Mouse (Mus musculus): ENCODE results near the gene Rmdn3. TPM values are rescaled to one million over a fixed set of nuclear protein-coding genes. Genes with fewer than 3 reads are reported as not detected.

The Rmdn3 gene
- total and polyA plus RNA-seq, 3 experiments, result 41.8 to 59.1 (median 49.9) TPM

DNA sequence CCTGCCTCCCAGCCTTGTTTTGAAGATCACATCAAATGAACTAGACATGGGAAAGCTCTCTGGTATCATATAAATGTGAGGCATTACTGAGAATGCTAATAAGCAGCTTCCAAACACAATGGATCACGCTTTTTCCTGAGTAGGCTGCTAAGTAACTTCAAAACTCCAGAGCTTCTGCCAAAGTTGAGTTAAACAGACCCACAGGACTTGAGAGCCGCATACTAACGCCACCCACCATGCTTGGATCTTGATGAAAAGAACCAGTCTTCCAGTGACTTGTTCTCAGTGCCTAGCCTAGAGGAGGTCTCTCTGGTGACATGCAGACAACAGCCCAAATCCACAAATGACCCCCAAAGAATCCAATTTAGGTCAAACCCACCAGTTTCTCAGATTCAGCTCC, 42.1 kb upstream of the Rmdn3 start:
- TF ChIP-seq MYC (IDR thresholded peaks at IDR 0.05; ENCODE audit: low read depth, low read length) (no peak), TCF12 (IDR thresholded peaks at IDR 0.05; ENCODE audit: low read depth, low read length) (no peak), EP300 (IDR thresholded peaks at IDR 0.05; ENCODE audit: low read length) (no peak), HCFC1 (IDR thresholded peaks at IDR 0.05; ENCODE audit: low read depth, low read length) (no peak), ZNF384 (IDR thresholded peaks at IDR 0.05; ENCODE audit: low read depth, low read length) (no peak), MAZ (IDR thresholded peaks at IDR 0.05; ENCODE audit: low read depth, low read length) (no peak), IRF4 (IDR thresholded peaks at IDR 0.05; ENCODE audit: low read depth, low read length) (no peak), MEF2A (IDR thresholded peaks at IDR 0.05; ENCODE audit: borderline replicate concordance, low read depth, low read length) (no peak), BHLHE40 (IDR thresholded peaks at IDR 0.05; ENCODE audit: low read depth, low read length) (no peak), USF1 (IDR thresholded peaks at IDR 0.05; ENCODE audit: low read depth, low read length) (no peak), ZMIZ1 (IDR thresholded peaks at IDR 0.05; ENCODE audit: low read depth, low read length) (no peak), TBP (conservative IDR thresholded peaks at IDR 0.05; ENCODE audit: low read depth, low read length) (no peak), MXI1 (IDR thresholded peaks at IDR 0.05; ENCODE audit: low read depth, low read length) (no peak), NRF1 (IDR thresholded peaks at IDR 0.05; ENCODE audit: low read depth, low read length) (no peak), ELF1 (IDR thresholded peaks at IDR 0.05; ENCODE audit: low read depth, low read length) (no peak), NELFE (IDR thresholded peaks at IDR 0.05; ENCODE audit: low read depth, low read length) (no peak), SMC3 (IDR thresholded peaks at IDR 0.05; ENCODE audit: low read depth, low read length) (no peak)
- dilution Hi-C loops (cut with MboI; ENCODE audit: extremely low pct_ligation_motif_present, extremely low pct_unique_long_range_greater_than_20kb, low sequenced_read_pairs), result no loop called here
- no peak overlapping the region for H3K27ac ChIP-seq (ENCODE audit: insufficient read depth, low read depth)

DNA sequence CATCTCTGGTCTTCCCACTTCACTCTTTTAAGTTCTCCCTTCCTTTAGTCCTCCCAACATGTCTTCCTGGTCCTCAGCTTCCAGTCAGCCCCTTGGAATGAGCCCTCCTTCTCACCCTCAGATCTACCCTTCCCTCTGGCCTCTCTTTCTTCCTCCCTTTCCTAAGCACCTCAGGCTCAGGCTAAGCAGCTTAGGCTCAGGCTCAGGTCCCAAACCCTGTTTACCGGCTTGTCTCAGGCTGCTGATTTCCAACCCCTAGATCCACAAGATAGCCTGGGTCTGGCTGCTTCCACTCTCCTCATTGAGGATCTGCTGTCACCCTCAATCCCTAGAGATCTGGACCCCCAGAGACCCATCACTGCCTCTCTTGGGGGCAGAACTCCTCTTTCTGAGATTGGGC, 41.2 kb upstream of the Rmdn3 start:
- DNase-seq (ENCODE audit: extremely low read depth), result no peak
- no peaks in the 10 kb centered on the region for H3K9me3 ChIP-seq (replicated peaks; ENCODE audit: low read length)

More for the DNA sequence above, 42.1 kb upstream of the Rmdn3 start:
- Histone ChIP-seq H3K4me3 (replicated peaks in 1 of 3; ENCODE audit: low read depth in 2 of 3, low read length in 2 of 3, poor library complexity in 1 of 3) (no peak overlapping the region), H3K79me2 (replicated peaks; ENCODE audit: control insufficient read depth, extremely low read depth, insufficient read depth, poor library complexity, severe bottlenecking) (no peaks in the 10 kb centered on the region; the same call in 1 of the 2 replicates), H3K4me1 (ENCODE audit: control insufficient read depth in 1 of 2, insufficient read depth in 2 of 2) (peaks cover 2 to 24% of the 10 kb centered on the region in 2 experiments), H3K9me3 (replicated peaks; ENCODE audit: low read length) (no peaks in the 10 kb centered on the region), H3K36me3 (replicated peaks in 1 of 2; ENCODE audit: control insufficient read depth in 1 of 2, insufficient read depth in 1 of 2, low read length in 1 of 2) (no peaks in the 10 kb centered on the region), H3K27me3 (replicated peaks) (no peaks in the 10 kb centered on the region), H3K4me2 (ENCODE audit: insufficient read depth, low read depth, poor library complexity, severe bottlenecking) (no peak overlapping the region), H3K9ac (ENCODE audit: insufficient read depth, low read depth) (no peak overlapping the region)
- no peak for DNase-seq (ENCODE audit: extremely low read depth)
- in situ Hi-C loops (cut with MboI; ENCODE audit: low pct_ligation_motif_present, low pct_unique_long_range_greater_than_20kb, low sequenced_read_pairs), result loop anchor here (10.0 to 25.0 kb wide), 3 partner anchors 54 to 437 kb away; partner anchors contain the start of genes Ccdc9b and Phgr1

More for the DNA sequence above, 41.2 kb upstream of the Rmdn3 start:
- TF ChIP-seq MXI1 (IDR thresholded peaks at IDR 0.05; ENCODE audit: low read depth, low read length) (no peak), KAT2A (IDR thresholded peaks at IDR 0.05; ENCODE audit: insufficient replicate concordance, low read length) (no peak), CHD2 (IDR thresholded peaks at IDR 0.05; ENCODE audit: low read length) (no peak)
- no peak overlapping the region for H3K4me3 ChIP-seq (replicated peaks in 1 of 3; ENCODE audit: low read depth in 2 of 3, low read length in 2 of 3, poor library complexity in 1 of 3)
- dilution Hi-C loops (cut with MboI; ENCODE audit: extremely low pct_ligation_motif_present, extremely low pct_unique_long_range_greater_than_20kb, low sequenced_read_pairs) (no loop called here), in situ Hi-C loops (cut with MboI; ENCODE audit: low pct_ligation_motif_present, low pct_unique_long_range_greater_than_20kb, low sequenced_read_pairs) (loop anchor here (10.0 to 25.0 kb wide), 3 partner anchors 53 to 436 kb away; partner anchors contain the start of genes Ccdc9b and Phgr1)
- no peaks in the 10 kb centered on the region; the same call in 1 of the 2 replicates for H3K79me2 ChIP-seq (replicated peaks; ENCODE audit: control insufficient read depth, extremely low read depth, insufficient read depth, poor library complexity, severe bottlenecking)
- H3K27ac ChIP-seq (ENCODE audit: insufficient read depth, low read depth), result no peak overlapping the region
- H3K36me3 ChIP-seq (replicated peaks in 1 of 2; ENCODE audit: control insufficient read depth in 1 of 2, insufficient read depth in 1 of 2, low read length in 1 of 2), result no peaks in the 10 kb centered on the region
- no peak overlapping the region for H3K9ac ChIP-seq (ENCODE audit: insufficient read depth, low read depth)
- H3K4me2 ChIP-seq (ENCODE audit: insufficient read depth, low read depth, poor library complexity, severe bottlenecking), result 0 out of 2 replicates have a peak overlapping the region, but pooled peaks have one; percentile 0
- H3K4me1 ChIP-seq (ENCODE audit: control insufficient read depth in 1 of 2, insufficient read depth in 2 of 2), result peaks cover 2 to 22% of the 10 kb centered on the region in 2 experiments
- no peaks in the 10 kb centered on the region for H3K27me3 ChIP-seq (replicated peaks)
